8 mouse cellular contexts compared by ENCODE assay signal in the genomic region with DNA sequence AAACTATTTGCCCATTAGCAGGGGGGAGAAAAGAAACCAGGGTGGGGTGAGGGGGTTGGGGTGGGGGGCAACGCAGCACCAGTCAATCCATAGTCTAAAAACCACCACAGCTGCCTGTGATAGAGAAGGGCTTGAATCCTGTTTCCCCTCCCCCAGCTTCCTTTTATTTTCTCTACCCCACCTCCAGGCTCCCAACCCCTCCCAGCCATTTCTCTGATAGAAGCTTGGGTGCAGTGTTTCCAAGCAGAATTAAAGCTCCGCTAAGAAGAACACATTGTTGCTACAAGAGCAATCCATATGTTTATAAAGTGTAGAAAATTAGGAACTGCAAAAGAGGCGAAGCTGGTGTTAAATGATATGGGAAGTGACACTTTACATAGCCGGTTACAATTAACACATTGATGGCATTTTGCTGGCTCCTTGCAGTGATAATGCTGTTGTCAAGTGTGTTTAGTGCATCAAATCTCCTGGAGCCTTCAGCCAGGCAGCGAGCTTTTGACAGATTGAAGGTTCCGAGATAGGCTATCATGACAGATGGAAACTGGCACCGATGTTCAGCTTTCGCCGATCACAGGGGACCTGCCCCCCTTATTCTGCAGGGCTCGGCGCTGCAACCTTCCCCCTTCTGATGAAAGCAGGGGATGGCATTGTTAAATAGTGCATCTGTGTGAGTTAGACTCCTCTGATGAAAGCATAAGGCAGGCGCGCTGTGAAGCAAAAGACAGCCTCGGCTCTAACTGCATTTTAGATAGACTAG.
DNase-seq lines count a peak whose midpoint lies in the region; ATAC-seq and TF ChIP-seq lines count a peak whose summit lies in the region.

No protein-coding gene starts in this region.

- no peak for TF ChIP-seq POLR2A in kidney, adult 2 months (IDR thresholded peaks at IDR 0.05; ENCODE audit: low read depth, low read length)

- H3K36me3 ChIP-seq in heart, postnatal 0 days (replicated peaks; ENCODE audit: control insufficient read depth, insufficient read depth, low read length): no peaks in the 10 kb centered on the region
- no peaks in the 10 kb centered on the region for H3K36me3 ChIP-seq in forebrain, embryonic 16.5 days (ENCODE audit: control insufficient read depth, insufficient read depth)
- H3K36me3 ChIP-seq in midbrain, embryonic 13.5 days: no peaks in the 10 kb centered on the region
- H3K36me3 ChIP-seq in kidney, adult 2 months (ENCODE audit: control insufficient read depth, insufficient read depth, low read length): no peaks in the 10 kb centered on the region

- peak overlapping the region; percentile 38 for H3K4me3 ChIP-seq in heart, postnatal 0 days (ENCODE audit: low read depth, low read length)
- H3K4me3 ChIP-seq in forebrain, embryonic 16.5 days (replicated peaks; ENCODE audit: low read length): peak overlapping the region; percentile 30
- peak overlapping the region; percentile 37 for H3K4me3 ChIP-seq in midbrain, embryonic 13.5 days (replicated peaks)
- H3K4me3 ChIP-seq in kidney, adult 2 months (ENCODE audit: insufficient read depth, low read depth, low read length): no peak overlapping the region

- ATAC-seq in heart, postnatal 0 days (ENCODE audit: insufficient read depth, low read depth): no peak
- peak; percentile 88 for ATAC-seq in forebrain, embryonic 16.5 days
- peak; percentile 83 for ATAC-seq in midbrain, embryonic 13.5 days

- H3K27me3 ChIP-seq in heart, postnatal 0 days (ENCODE audit: control insufficient read depth, insufficient read depth, low read length): peaks cover 6% of the 10 kb centered on the region; the same call in 1 of the 2 replicates
- H3K27me3 ChIP-seq in forebrain, embryonic 16.5 days (replicated peaks; ENCODE audit: control insufficient read depth, insufficient read depth, low read length): no peaks in the 10 kb centered on the region; the same call in 1 of the 2 replicates
- 0 out of 2 replicates have a peak, but pooled peaks cover 17% of the 10 kb centered on the region for H3K27me3 ChIP-seq in midbrain, embryonic 13.5 days
- peaks cover 3% of the 10 kb centered on the region for H3K27me3 ChIP-seq in kidney, adult 2 months (replicated peaks; ENCODE audit: control insufficient read depth, insufficient read depth, low read length)

- H3K9ac ChIP-seq in heart, postnatal 0 days (replicated peaks; ENCODE audit: low read depth, low read length): no peak overlapping the region
- H3K9ac ChIP-seq in forebrain, embryonic 16.5 days (replicated peaks; ENCODE audit: low read depth, low read length): peak overlapping the region; percentile 7
- H3K9ac ChIP-seq in midbrain, embryonic 13.5 days (replicated peaks): peak overlapping the region; percentile 61

- TF ChIP-seq EP300 in heart, postnatal 0 days (IDR thresholded peaks at IDR 0.05; ENCODE audit: low read depth): no peak

- H3K4me1 ChIP-seq in heart, postnatal 0 days (ENCODE audit: control insufficient read depth, insufficient read depth): peaks cover 5% of the 10 kb centered on the region; the same call in 1 of the 2 replicates
- peaks cover 27% of the 10 kb centered on the region for H3K4me1 ChIP-seq in forebrain, embryonic 16.5 days (replicated peaks; ENCODE audit: control insufficient read depth, insufficient read depth, low read length)
- H3K4me1 ChIP-seq in midbrain, embryonic 13.5 days (replicated peaks): peaks cover 45% of the 10 kb centered on the region
- no peaks in the 10 kb centered on the region for H3K4me1 ChIP-seq in kidney, adult 2 months (ENCODE audit: control insufficient read depth, insufficient read depth, low read length)

- H3K27ac ChIP-seq in heart, postnatal 0 days (ENCODE audit: low read depth): no peak overlapping the region
- H3K27ac ChIP-seq in forebrain, embryonic 16.5 days (ENCODE audit: low read length): peak overlapping the region; percentile 62
- H3K27ac ChIP-seq in midbrain, embryonic 13.5 days: peak overlapping the region; percentile 88
- H3K27ac ChIP-seq in kidney, adult 2 months (ENCODE audit: insufficient read depth, low read depth, low read length): no peak overlapping the region

- DNase-seq in heart, postnatal 0 days (ENCODE audit: low spot score): peak; percentile 21
- DNase-seq in heart, postnatal 25 days (ENCODE audit: low spot score): no peak
- peak; percentile 54 for DNase-seq in embryo, embryonic 10 days (ENCODE audit: low spot score)
- DNase-seq in urinary bladder, postnatal 36 days (ENCODE audit: low spot score in 2 of 2): no peak
- DNase-seq in spleen, adult 12 weeks (ENCODE audit: low spot score): no peak
- DNase-seq in kidney, adult 2 months: no peak

- TF ChIP-seq CTCF in heart, postnatal 0 days (IDR thresholded peaks at IDR 0.05; ENCODE audit: low read depth): no peak
- TF ChIP-seq CTCF in kidney, adult 2 months (conservative IDR thresholded peaks at IDR 0.05; ENCODE audit: insufficient read depth, insufficient read length, low read depth, low read length): no peak

- WGBS in heart, postnatal 0 days: 4% methylated on average over 14 of the region's 14 CpGs
- WGBS in forebrain, embryonic 16.5 days: under 1% methylated on average over 14 of the region's 14 CpGs
- WGBS in midbrain, embryonic 13.5 days: under 1% methylated on average over 14 of the region's 14 CpGs
- 6% methylated on average over 14 of the region's 14 CpGs for WGBS in kidney, adult 2 months

- no peaks in the 10 kb centered on the region for H3K9me3 ChIP-seq in heart, postnatal 0 days (replicated peaks; ENCODE audit: control insufficient read depth, low read length)
- H3K9me3 ChIP-seq in forebrain, embryonic 16.5 days (ENCODE audit: control insufficient read depth, low read length): no peaks in the 10 kb centered on the region
- H3K9me3 ChIP-seq in midbrain, embryonic 13.5 days: no peaks in the 10 kb centered on the region

- intact Hi-C loops in heart, postnatal 25 days (cut with DNase I): no loop called here

- H3K4me2 ChIP-seq in heart, postnatal 0 days (ENCODE audit: low read depth, low read length): peak overlapping the region; percentile 64
- peak overlapping the region; percentile 58 for H3K4me2 ChIP-seq in forebrain, embryonic 16.5 days (ENCODE audit: low read length)
- H3K4me2 ChIP-seq in midbrain, embryonic 13.5 days (replicated peaks): peak overlapping the region; percentile 62

Comparison
In these comparisons a context has a peak if more than half of its experiments do, and no peak if none do; other contexts are left out.
1. DNase-seq: peak in heart, postnatal 0 days (single experiment) and embryo, embryonic 10 days (single experiment); none in heart, postnatal 25 days (single experiment), urinary bladder, postnatal 36 days (0 of 2), spleen, adult 12 weeks (single experiment) and kidney, adult 2 months (single experiment).
2. H3K27ac ChIP-seq: peak in forebrain, embryonic 16.5 days (single experiment) and midbrain, embryonic 13.5 days (single experiment); none in heart, postnatal 0 days (single experiment) and kidney, adult 2 months (single experiment).
3. Peak in every context shown above with its lines, with median percentiles within 50 percentile points of each other: H3K4me2 ChIP-seq.